Mouse (Mus musculus): ENCODE results near the gene B4galt5. TPM values are rescaled to one million over a fixed set of nuclear protein-coding genes. Genes with fewer than 3 reads are reported as not detected.

The B4galt5 gene
- polyA plus RNA-seq, 1 experiment from 2014 or later: 31.5 TPM

DNA sequence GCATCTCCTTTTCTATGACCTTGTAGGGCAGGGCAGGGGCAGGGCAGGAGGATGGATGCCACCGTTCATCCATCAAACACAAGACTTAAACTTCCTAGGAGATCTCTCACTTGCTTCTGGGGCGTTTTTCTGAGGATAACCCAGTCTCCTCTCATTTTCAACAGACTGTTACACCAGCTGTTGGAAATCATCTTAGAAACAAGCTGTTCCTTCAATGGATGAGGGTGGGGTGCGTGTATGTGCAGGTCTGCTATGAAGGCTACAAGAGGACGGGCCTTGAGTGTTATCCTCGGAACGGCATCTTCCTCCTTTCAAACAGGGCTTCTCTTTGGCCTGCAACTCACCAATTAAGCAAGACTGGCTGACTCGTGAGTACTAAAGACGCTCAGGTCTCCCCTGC, 34.5 kb downstream of the B4galt5 start:
- H3K27me3 ChIP-seq (ENCODE audit: control insufficient read depth, insufficient read depth, low read length): no peaks in the 10 kb centered on the region
- ATAC-seq (ENCODE audit: low read depth): no peak
- no peak overlapping the region for H3K4me2 ChIP-seq (ENCODE audit: low read depth, low read length)
- H3K36me3 ChIP-seq (ENCODE audit: control insufficient read depth, insufficient read depth, low read length): no peaks in the 10 kb centered on the region
- H3K27ac ChIP-seq (ENCODE audit: low read depth, low read length): peak overlapping the region; percentile 63
- peaks cover 17% of the 10 kb centered on the region for H3K4me1 ChIP-seq (ENCODE audit: control insufficient read depth, insufficient read depth, low read length)
- H3K9ac ChIP-seq (replicated peaks; ENCODE audit: low read depth, low read length): no peak overlapping the region
- WGBS: 84% methylated on average over 8 of the region's 8 CpGs
- H3K4me3 ChIP-seq (ENCODE audit: low read depth, low read length): no peak overlapping the region
- no peaks in the 10 kb centered on the region for H3K9me3 ChIP-seq (ENCODE audit: control insufficient read depth, low read length)

DNA sequence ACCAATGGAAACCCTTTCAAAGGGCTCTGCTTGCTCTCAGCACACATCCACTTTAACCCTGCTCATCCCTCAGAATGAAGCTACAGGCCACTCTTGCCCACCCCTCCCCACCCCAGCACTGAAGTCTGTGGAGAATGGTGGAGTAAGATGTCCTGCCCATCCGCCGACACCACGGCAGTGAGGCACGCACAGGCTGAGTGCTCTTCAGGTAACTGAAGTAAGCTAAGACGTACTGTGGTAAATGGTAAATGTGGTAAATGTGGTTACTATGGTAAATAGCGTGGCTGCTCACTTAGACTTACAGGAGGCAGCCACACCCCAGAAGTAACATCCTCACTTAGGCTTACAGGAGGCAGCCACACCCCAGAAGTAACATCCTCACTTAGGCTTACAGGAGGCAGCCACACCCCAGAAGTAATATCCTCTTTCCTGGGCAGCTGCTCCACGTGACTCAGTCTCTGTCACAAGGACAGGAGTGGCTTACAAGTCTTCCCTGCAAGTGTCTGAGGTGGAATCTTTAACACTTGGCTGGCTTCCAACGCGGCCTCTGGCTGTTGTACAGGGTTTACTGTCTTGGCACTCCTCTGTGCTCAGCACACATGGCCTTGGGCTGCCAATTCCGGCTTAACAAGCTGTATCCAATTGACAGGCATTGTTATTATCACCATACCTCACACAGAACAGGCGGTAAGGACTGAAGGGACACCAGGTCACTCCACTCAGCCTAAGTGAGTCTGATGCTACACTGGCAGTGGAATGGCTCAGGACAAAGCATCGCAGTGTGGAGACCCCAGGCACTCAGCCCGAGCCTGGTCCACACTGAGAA, 35.3 kb downstream of the B4galt5 start:
- peak; percentile 82; the same call in 1 of the 2 replicates for ATAC-seq (ENCODE audit: low read depth)
- Histone ChIP-seq H3K4me3 (ENCODE audit: low read depth, low read length) (no peak overlapping the region), H3K36me3 (ENCODE audit: control insufficient read depth, insufficient read depth, low read length) (no peaks in the 10 kb centered on the region), H3K4me1 (ENCODE audit: control insufficient read depth, insufficient read depth, low read length) (peaks cover 14% of the 10 kb centered on the region), H3K9me3 (ENCODE audit: control insufficient read depth, low read length) (no peaks in the 10 kb centered on the region), H3K27me3 (ENCODE audit: control insufficient read depth, insufficient read depth, low read length) (no peaks in the 10 kb centered on the region), H3K4me2 (ENCODE audit: low read depth, low read length) (no peak overlapping the region), H3K27ac (ENCODE audit: low read depth, low read length) (peak overlapping the region; percentile 63), H3K9ac (replicated peaks; ENCODE audit: low read depth, low read length) (no peak overlapping the region)
- 52% methylated on average over 13 of the region's 13 CpGs for WGBS

DNA sequence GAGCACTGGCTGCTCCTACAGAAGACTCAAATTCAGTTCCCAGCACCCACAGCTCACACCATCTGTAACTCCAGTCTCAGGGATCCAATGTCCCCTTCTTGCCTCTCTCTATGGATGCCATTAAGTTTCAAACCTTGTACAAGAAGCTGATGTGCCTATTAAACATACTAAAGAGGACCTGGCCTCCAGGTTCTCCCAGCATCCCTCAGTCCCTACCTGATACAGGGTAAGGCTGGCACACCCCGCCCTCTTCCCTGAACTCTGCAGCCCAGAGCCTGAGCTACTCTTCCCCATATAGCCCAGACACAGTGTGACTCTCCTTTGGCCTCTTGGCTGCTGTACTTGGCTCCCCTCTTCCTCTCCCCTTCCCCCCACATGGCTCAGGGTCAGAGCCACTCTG, 38.9 kb downstream of the B4galt5 start:
- Histone ChIP-seq H3K27me3 (ENCODE audit: control insufficient read depth, insufficient read depth, low read length) (no peaks in the 10 kb centered on the region), H3K27ac (ENCODE audit: low read depth, low read length) (no peak overlapping the region), H3K9ac (replicated peaks; ENCODE audit: low read depth, low read length) (no peak overlapping the region), H3K4me3 (ENCODE audit: low read depth, low read length) (no peak overlapping the region), H3K4me2 (ENCODE audit: low read depth, low read length) (no peak overlapping the region), H3K9me3 (ENCODE audit: control insufficient read depth, low read length) (no peaks in the 10 kb centered on the region), H3K4me1 (ENCODE audit: control insufficient read depth, insufficient read depth, low read length) (peaks cover 16% of the 10 kb centered on the region), H3K36me3 (ENCODE audit: control insufficient read depth, insufficient read depth, low read length) (peaks cover 4% of the 10 kb centered on the region; the same call in 1 of the 2 replicates)
- 100% methylated on average over 1 of the region's 1 CpGs for WGBS
- ATAC-seq (ENCODE audit: low read depth): no peak

DNA sequence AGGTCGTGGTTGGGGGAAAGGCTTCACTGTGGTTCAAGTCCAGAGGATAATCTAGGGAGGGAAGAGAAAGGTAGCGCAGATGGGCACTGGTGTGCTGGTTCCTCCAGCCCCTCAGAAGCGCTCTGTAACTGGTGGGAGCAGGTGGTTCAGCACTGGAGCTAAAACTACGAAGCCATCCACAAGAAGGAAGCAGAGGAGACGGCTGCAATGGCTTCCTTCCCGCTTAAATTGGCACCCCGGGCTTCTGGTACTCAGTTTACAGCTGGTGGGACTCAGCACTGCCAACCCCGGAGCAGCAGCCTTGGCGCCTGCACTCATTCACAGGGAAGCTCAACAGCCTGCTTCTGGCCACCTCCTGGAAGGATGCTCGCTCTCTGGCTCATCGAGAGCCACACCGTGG, 39.7 kb downstream of the B4galt5 start:
- no peak overlapping the region for H3K9ac ChIP-seq (replicated peaks; ENCODE audit: low read depth, low read length)
- H3K4me2 ChIP-seq (ENCODE audit: low read depth, low read length): no peak overlapping the region
- WGBS: 86% methylated on average over 12 of the region's 12 CpGs
- no peak overlapping the region for H3K4me3 ChIP-seq (ENCODE audit: low read depth, low read length)
- H3K9me3 ChIP-seq (ENCODE audit: control insufficient read depth, low read length): no peaks in the 10 kb centered on the region
- peaks cover 4% of the 10 kb centered on the region; the same call in 1 of the 2 replicates for H3K36me3 ChIP-seq (ENCODE audit: control insufficient read depth, insufficient read depth, low read length)
- ATAC-seq (ENCODE audit: low read depth): no peak
- H3K4me1 ChIP-seq (ENCODE audit: control insufficient read depth, insufficient read depth, low read length): peaks cover 8% of the 10 kb centered on the region
- H3K27ac ChIP-seq (ENCODE audit: low read depth, low read length): no peak overlapping the region
- H3K27me3 ChIP-seq (ENCODE audit: control insufficient read depth, insufficient read depth, low read length): no peaks in the 10 kb centered on the region

DNA sequence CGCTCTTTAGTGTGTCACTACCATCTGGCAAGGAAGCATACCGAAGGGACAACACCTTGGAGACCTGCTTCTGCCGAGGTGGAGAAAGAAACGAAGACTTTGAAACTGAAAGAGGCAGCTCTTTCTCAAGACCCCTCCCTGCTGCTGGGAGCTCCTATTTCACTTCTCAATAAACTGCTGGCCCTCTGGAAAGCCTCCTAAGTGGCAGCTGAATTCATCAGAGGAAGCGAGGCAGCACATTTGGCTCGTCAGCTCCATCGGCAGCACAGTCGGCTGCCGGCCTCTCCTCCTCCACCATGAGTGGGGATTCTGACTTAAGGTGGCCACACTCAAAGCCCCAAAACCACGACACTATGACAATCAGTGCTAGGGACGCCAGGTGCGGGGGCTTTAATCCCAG, 41.3 kb downstream of the B4galt5 start:
- H3K9ac ChIP-seq (replicated peaks; ENCODE audit: low read depth, low read length): no peak overlapping the region

DNA sequence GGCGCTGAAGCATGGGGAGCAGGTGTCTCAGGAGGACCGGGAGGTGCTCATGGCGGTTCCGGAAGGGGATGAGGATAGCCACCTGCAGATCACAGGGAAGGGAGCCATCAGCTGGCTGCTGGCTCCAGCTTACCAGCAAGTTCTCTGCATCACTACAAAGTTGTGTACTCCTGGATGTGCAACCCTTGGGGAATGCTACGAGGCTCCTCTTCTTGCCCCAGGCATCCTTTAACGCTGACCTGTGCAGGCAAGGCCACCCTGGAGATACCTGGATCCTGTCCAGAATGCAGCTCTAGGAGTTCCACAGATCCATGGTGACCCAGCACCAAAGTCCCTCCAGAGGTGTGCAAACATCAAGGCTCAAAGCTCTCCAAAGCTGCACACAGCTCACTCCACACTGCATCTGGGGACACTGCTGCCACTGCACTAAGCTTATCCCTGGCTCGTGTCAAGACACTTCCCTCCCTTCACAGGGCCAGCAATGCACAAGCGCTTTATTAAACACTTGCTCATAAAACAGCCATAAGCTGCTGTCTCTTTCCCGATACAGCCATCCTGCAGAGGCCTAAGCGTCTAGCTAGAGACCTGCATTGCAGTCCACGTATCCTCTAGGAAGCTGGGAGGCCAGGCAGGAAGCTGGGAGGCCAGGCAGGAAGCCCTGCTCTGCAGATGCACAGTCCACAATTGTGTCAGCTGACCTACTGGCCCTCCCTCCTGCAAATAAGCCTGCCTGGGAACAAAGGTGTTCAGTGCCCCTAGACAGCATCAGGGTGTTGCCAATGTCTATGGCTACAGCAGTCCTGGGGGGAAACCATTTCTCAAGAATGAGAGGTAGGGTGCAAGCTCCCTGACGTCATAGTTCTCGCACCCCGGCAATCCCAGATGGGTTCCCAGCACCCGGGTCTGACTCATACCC, 42.1 kb downstream of the B4galt5 start:
- no peak; the same call in 1 of the 2 replicates for ATAC-seq (ENCODE audit: low read depth)

More for the DNA sequence above, 41.3 kb downstream of the B4galt5 start:
- H3K4me3 ChIP-seq (ENCODE audit: low read depth, low read length): no peak overlapping the region
- 47% methylated on average over 12 of the region's 12 CpGs for WGBS
- H3K36me3 ChIP-seq (ENCODE audit: control insufficient read depth, insufficient read depth, low read length): peaks cover 4% of the 10 kb centered on the region; the same call in 1 of the 2 replicates
- H3K4me2 ChIP-seq (ENCODE audit: low read depth, low read length): no peak overlapping the region
- H3K27ac ChIP-seq (ENCODE audit: low read depth, low read length): peak overlapping the region; percentile 62
- H3K27me3 ChIP-seq (ENCODE audit: control insufficient read depth, insufficient read depth, low read length): no peaks in the 10 kb centered on the region
- 0 out of 2 replicates have a peak, but pooled peaks cover 2% of the 10 kb centered on the region for H3K4me1 ChIP-seq (ENCODE audit: control insufficient read depth, insufficient read depth, low read length)
- H3K9me3 ChIP-seq (ENCODE audit: control insufficient read depth, low read length): no peaks in the 10 kb centered on the region
- ATAC-seq (ENCODE audit: low read depth): no peak

DNA sequence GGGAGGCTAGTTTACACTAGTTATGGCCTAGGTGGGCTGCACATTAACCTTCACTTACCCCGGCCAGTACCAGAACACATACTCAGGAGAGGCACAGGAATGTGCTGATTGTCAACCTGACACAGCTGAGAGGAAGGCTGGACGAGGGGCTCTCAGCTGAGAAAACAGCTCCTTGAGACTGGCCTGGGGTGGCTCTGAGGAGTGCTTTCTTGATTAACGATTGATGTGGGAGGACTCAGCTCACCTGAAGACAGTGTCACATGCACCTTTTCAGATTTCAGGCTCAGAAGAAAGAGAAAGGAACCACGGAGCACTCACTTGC, 42.7 kb downstream of the B4galt5 start:
- H3K36me3 ChIP-seq (ENCODE audit: control insufficient read depth, insufficient read depth, low read length): peaks cover 7% of the 10 kb centered on the region; the same call in 1 of the 2 replicates
- 90% methylated on average over 4 of the region's 4 CpGs for WGBS

More for the DNA sequence above, 42.1 kb downstream of the B4galt5 start:
- Histone ChIP-seq H3K36me3 (ENCODE audit: control insufficient read depth, insufficient read depth, low read length) (peaks cover 7% of the 10 kb centered on the region; the same call in 1 of the 2 replicates), H3K27me3 (ENCODE audit: control insufficient read depth, insufficient read depth, low read length) (no peaks in the 10 kb centered on the region), H3K4me1 (ENCODE audit: control insufficient read depth, insufficient read depth, low read length) (0 out of 2 replicates have a peak, but pooled peaks cover 2% of the 10 kb centered on the region), H3K4me3 (ENCODE audit: low read depth, low read length) (no peak overlapping the region), H3K9ac (replicated peaks; ENCODE audit: low read depth, low read length) (no peak overlapping the region), H3K27ac (ENCODE audit: low read depth, low read length) (peak overlapping the region; percentile 62), H3K9me3 (ENCODE audit: control insufficient read depth, low read length) (no peaks in the 10 kb centered on the region), H3K4me2 (ENCODE audit: low read depth, low read length) (no peak overlapping the region)
- WGBS: 78% methylated on average over 15 of the region's 15 CpGs

DNA sequence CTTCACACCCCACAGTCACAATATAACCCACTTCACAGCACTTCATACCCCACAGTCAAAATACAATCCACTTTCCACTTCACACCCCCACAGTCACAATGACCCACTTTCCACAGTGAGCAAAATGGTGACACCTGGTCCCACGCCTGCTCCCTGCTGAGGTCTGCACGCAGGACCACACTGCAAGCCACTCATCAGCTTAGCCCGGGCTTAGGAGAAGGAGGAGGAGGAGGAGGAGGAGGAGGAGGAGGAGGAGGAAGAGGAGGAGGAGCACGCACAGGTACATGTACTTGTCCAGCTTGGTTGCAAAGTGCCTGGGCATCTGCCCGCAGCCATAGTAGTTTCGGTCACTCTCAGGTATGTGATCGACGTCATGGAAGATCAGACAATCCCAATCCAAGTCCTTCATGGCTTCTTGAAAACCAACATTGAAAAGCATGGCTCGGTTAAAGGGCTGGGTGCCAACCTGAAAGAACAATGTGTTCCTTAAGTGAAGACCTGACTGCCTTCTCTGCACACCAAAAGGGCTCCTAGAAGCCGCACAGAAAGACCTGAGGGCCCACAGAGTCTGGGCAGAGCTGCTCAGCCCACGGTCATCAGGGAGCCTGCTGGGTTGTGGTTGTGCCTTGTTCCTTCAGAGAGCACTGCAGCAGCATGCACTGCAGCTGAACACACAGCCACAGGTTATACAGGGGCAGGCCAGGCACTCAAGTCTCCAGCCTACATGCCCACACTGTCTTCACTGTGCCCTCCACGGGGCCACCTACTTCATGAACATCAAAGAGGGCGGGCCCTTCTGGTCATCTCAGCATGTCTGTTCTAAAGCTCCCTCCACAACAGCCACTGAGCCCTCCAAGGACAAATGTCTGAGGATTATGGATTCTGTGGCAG, 43.4 kb downstream of the B4galt5 start:
- H3K9me3 ChIP-seq (ENCODE audit: control insufficient read depth, low read length): no peaks in the 10 kb centered on the region
- peaks cover 7% of the 10 kb centered on the region; the same call in 1 of the 2 replicates for H3K36me3 ChIP-seq (ENCODE audit: control insufficient read depth, insufficient read depth, low read length)
- ATAC-seq (ENCODE audit: low read depth): no peak
- no peak overlapping the region for H3K4me2 ChIP-seq (ENCODE audit: low read depth, low read length)
- 0 out of 2 replicates have a peak, but pooled peaks cover 2% of the 10 kb centered on the region for H3K4me1 ChIP-seq (ENCODE audit: control insufficient read depth, insufficient read depth, low read length)
- 96% methylated on average over 12 of the region's 13 CpGs for whole genome bisulfite sequencing
- no peak overlapping the region for H3K27ac ChIP-seq (ENCODE audit: low read depth, low read length)
- H3K27me3 ChIP-seq (ENCODE audit: control insufficient read depth, insufficient read depth, low read length): no peaks in the 10 kb centered on the region
- H3K9ac ChIP-seq (replicated peaks; ENCODE audit: low read depth, low read length): no peak overlapping the region
- no peak overlapping the region for H3K4me3 ChIP-seq (ENCODE audit: low read depth, low read length)

More for the DNA sequence above, 42.7 kb downstream of the B4galt5 start:
- Histone ChIP-seq H3K9me3 (ENCODE audit: control insufficient read depth, low read length) (no peaks in the 10 kb centered on the region), H3K27ac (ENCODE audit: low read depth, low read length) (no peak overlapping the region), H3K4me2 (ENCODE audit: low read depth, low read length) (no peak overlapping the region), H3K4me3 (ENCODE audit: low read depth, low read length) (no peak overlapping the region), H3K27me3 (ENCODE audit: control insufficient read depth, insufficient read depth, low read length) (no peaks in the 10 kb centered on the region), H3K9ac (replicated peaks; ENCODE audit: low read depth, low read length) (no peak overlapping the region), H3K4me1 (ENCODE audit: control insufficient read depth, insufficient read depth, low read length) (0 out of 2 replicates have a peak, but pooled peaks cover 2% of the 10 kb centered on the region)
- no peak for ATAC-seq (ENCODE audit: low read depth)
